Mouse (Mus musculus): ENCODE measurements around the gene Hist1h4n.
"Not testable (repeated sequence)": the region's sequence is repeated elsewhere in the genome, so short reads cannot be mapped to it uniquely, and the experiment has no call there.

Gene Hist1h4n

GRCm38 (mm10) chr13:21831418-21832394 is at the start of gene Hist1h4n:
Gene Hist1h4n (minus strand): TSS chr13:21832196.
- CTCF ChIA-PET = not testable (repeated sequence)

GRCm38 (mm10) chr13:21880735-21881134 is 48.7 kb upstream of the Hist1h4n start:
- CTCF ChIA-PET = no interaction called here

GRCm38 (mm10) chr13:21865503-21865902 is 33.5 kb upstream of the Hist1h4n start:
- CTCF ChIA-PET = not testable (repeated sequence)

- CTCF ChIA-PET = interaction anchor here (0.5 kb wide), 1 partner anchor 26 kb away, joined by 3 read pairs; no protein-coding TSS in a partner anchor
Observed at GRCm38 (mm10) chr13:21861608-21862007, 29.6 kb upstream of the Hist1h4n start.

GRCm38 (mm10) chr13:21855698-21856162 is 23.7 kb upstream of the Hist1h4n start:
- CTCF ChIA-PET = no interaction called here

- CTCF ChIA-PET = no interaction called here
Observed at GRCm38 (mm10) chr13:21855146-21855545, 23.1 kb upstream of the Hist1h4n start.

GRCm38 (mm10) chr13:21852215-21852945 is 20.4 kb upstream of the Hist1h4n start:
- CTCF ChIA-PET = no interaction called here

- CTCF ChIA-PET = not testable (repeated sequence)
Observed at GRCm38 (mm10) chr13:21850696-21851095, 18.7 kb upstream of the Hist1h4n start.

- CTCF ChIA-PET = interaction anchor here (0.6 kb wide), 1 partner anchor 125 kb away, joined by 3 read pairs; no protein-coding TSS in a partner anchor
Observed at GRCm38 (mm10) chr13:21847883-21848282, 15.9 kb upstream of the Hist1h4n start.

- CTCF ChIA-PET = not testable (repeated sequence)
Observed at GRCm38 (mm10) chr13:21846356-21846755, 14.4 kb upstream of the Hist1h4n start.

- CTCF ChIA-PET = not testable (repeated sequence)
Observed at GRCm38 (mm10) chr13:21840508-21840907, 8.5 kb upstream of the Hist1h4n start.

- CTCF ChIA-PET = not testable (repeated sequence)
Observed at GRCm38 (mm10) chr13:21833461-21833860, 1.5 kb upstream of the Hist1h4n start, which contains the start of the genes Hist1h2ap and Hist1h2br. Gene Hist1h2ap (minus strand): TSS chr13:21833507. Gene Hist1h2br (plus strand): TSS chr13:21833743.

GRCm38 (mm10) chr13:21830344-21830743 is 1.7 kb downstream of the Hist1h4n start:
- CTCF ChIA-PET = no interaction called here

- CTCF ChIA-PET = no interaction called here
Observed at GRCm38 (mm10) chr13:21828511-21828910, 3.5 kb downstream of the Hist1h4n start.

- CTCF ChIA-PET = interaction anchor here (0.5 kb wide), 1 partner anchor 70 kb away, joined by 3 read pairs; no protein-coding TSS in a partner anchor
Observed at GRCm38 (mm10) chr13:21820082-21820890, 11.7 kb downstream of the Hist1h4n start.

GRCm38 (mm10) chr13:21812092-21812491 is 19.9 kb downstream of the Hist1h4n start:
- CTCF ChIA-PET = interaction anchor here (0.6 kb wide), 1 partner anchor 1624 kb away, joined by 6 read pairs; no protein-coding TSS in a partner anchor

- CTCF ChIA-PET = interaction anchor here (0.6 kb wide), 1 partner anchor 1625 kb away, joined by 6 read pairs; no protein-coding TSS in a partner anchor
Observed at GRCm38 (mm10) chr13:21811539-21811938, 20.5 kb downstream of the Hist1h4n start, which contains the start of gene Hist1h4m. Gene Hist1h4m (plus strand): TSS chr13:21811746.

GRCm38 (mm10) chr13:21811074-21811473 is 20.9 kb downstream of the Hist1h4n start:
- CTCF ChIA-PET = not testable (repeated sequence)

GRCm38 (mm10) chr13:21810073-21810472 is 21.9 kb downstream of the Hist1h4n start, which contains the start of the genes Hist1h2bq and Hist1h2ao:
Gene Hist1h2bq (minus strand): TSS chr13:21810197.
Gene Hist1h2ao (plus strand): TSS chr13:21810465.
- CTCF ChIA-PET = not testable (repeated sequence)

GRCm38 (mm10) chr13:21803058-21803457 is 28.9 kb downstream of the Hist1h4n start:
- CTCF ChIA-PET = not testable (repeated sequence)

GRCm38 (mm10) chr13:21797163-21797562 is 34.8 kb downstream of the Hist1h4n start:
- CTCF ChIA-PET = not testable (repeated sequence)

All from spleen, embryonic (tissue).